Mouse (Mus musculus) stomach, postnatal 0 days (tissue): Measurements from ENCODE around the gene Slc27a4. TPM values are rescaled to one million over a fixed set of nuclear protein-coding genes. Genes with fewer than 3 reads are reported as not detected.
A peak's percentile ranks its signal among the peaks of the same experiment; 100 is the strongest.

Source experiments
- ATAC-seq: fragments of 200-750 bp; cut with Nextera tagmentation; 2 replicates; pipeline ENCODE4 v1.8.0; 2017; ENCODE audit not compliant: low FRiP score, low TSS enrichment
- DNase-seq: peaks from one replicate; pipeline ENCODE4 v3.0.0-alpha.2; 2016; ENCODE audit warnings: low spot score
- H3K27ac ChIP-seq: fragments of 300-500 bp; sonication (generic); replicated peaks from 2 replicates; pipeline ENCODE4 v1.5.1; 2014; ENCODE audit warnings: mild to moderate bottlenecking, control low read depth
- H3K27me3 ChIP-seq: fragments of 300-500 bp; sonication (generic); 2 replicates; pipeline ENCODE4 v1.6.1; 2014; ENCODE audit warnings: low read length; ENCODE audit not compliant: control insufficient read depth, insufficient read depth
- H3K36me3 ChIP-seq: fragments of 300-500 bp; sonication (generic); 2 replicates; pipeline ENCODE4 v1.6.1; 2014; ENCODE audit warnings: low read length, mixed read lengths; ENCODE audit not compliant: control insufficient read depth, insufficient read depth
- H3K4me1 ChIP-seq: fragments of 300-500 bp; sonication (generic); replicated peaks from 2 replicates; pipeline ENCODE4 v1.6.1; 2014; ENCODE audit warnings: antibody characterized with exemption; ENCODE audit not compliant: control insufficient read depth, insufficient read depth
- H3K4me2 ChIP-seq: fragments of 300-500 bp; sonication (generic); replicated peaks from 2 replicates; pipeline ENCODE4 v1.6.1; 2014; ENCODE audit warnings: low read depth, mild to moderate bottlenecking, control low read depth, moderate library complexity
- H3K4me3 ChIP-seq: fragments of 300-500 bp; sonication (generic); 2 replicates; pipeline ENCODE4 v1.5.1; 2014; ENCODE audit warnings: low read depth, low read length, control low read depth
- H3K9ac ChIP-seq: fragments of 300-500 bp; sonication (generic); 2 replicates; pipeline ENCODE4 v1.6.1; 2014; ENCODE audit warnings: mild to moderate bottlenecking, low read length, control low read depth, mixed read lengths
- H3K9me3 ChIP-seq: fragments of 300-500 bp; sonication (generic); 2 replicates; pipeline ENCODE4 v1.6.1; 2016; ENCODE audit warnings: low read length; ENCODE audit not compliant: control insufficient read depth
- CTCF ChIP-seq: IDR thresholded peaks from 2 replicates; pipeline ENCODE4 v1.5.1; 2016; ENCODE audit warnings: antibody characterized with exemption, low read depth, mild to moderate bottlenecking, moderate library complexity
- EP300 ChIP-seq: optimal IDR thresholded peaks from 2 replicates; pipeline ENCODE3; 2016; ENCODE audit warnings: antibody characterized with exemption
- WGBS: fragments of 180-500 bp; shearing (Covaris S2); extraction: QIAGEN DNeasy Blood & Tissue Kit; methylation state at CpG from one replicate; pipeline ENCODE4 v1.1.7; 2014; 5-methylcytosine and 5-hydroxymethylcytosine counted together
- polyA plus RNA-seq: library from polyadenylated mRNA; unstranded; fragments of >200 nt; fragmentation: Nextera tagmentation; extraction: Ambion mirVana; gene quantifications from 2 replicates; pipeline ENCODE4 v1.2.1, GENCODE M21; 2015

The Slc27a4 gene
- polyA plus RNA-seq, 1 experiment from 2014 or later: 34.0 TPM

DNA sequence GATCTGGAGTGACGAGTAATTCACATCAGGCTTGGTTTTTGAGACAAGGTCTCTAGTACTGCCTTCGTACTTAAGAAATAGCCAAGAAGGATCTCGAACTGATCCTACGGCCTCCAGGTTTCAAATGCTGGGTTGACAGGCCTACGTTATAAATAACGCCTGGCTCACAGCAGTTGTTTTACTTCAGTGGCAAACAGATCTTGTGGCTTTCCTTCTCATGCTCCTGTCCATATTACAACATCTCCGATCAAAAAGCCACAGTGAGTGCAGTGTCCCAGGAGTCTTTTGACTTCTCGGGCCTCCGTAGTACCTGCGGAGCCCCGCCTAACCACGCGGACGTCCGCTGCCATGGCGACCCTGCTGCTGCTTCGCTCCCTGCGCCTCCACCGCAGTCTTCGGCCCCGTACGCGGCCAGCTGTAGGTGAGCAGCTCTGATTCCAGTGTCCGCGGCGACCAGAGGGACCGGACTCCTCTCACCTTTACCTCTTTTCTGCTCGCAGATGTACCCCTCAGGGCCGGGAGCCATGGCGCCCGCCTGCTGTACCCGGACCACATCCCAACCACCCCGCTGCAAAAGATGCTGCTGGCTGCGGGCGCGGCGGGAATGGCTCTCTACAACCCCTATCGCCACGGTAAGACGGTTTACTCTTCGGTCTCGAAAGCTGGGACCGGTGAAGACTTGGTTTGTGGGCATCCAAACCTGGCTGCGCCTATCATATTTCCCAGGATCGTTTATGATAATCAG, 14.3 kb upstream of the Slc27a4 start, which contains the start of gene Trub2:
Gene Trub2, minus strand, starts transcription at position 566 of the 745 bp plus-strand sequence.
- H3K36me3 ChIP-seq: peaks cover 17% of the 10 kb centered on the region

GRCm38 (mm10) chr2:29792772-29793487, 9.5 kb upstream of the Slc27a4 start:
- ATAC-seq: peak; percentile 63
- Histone ChIP-seq H3K4me3 (no peak overlapping the region), H3K36me3 (peaks cover 4% of the 10 kb centered on the region), H3K4me2 (no peak overlapping the region), H3K9me3 (no peaks in the 10 kb centered on the region), H3K27me3 (no peaks in the 10 kb centered on the region), H3K27ac (0 out of 2 replicates have a peak overlapping the region, but pooled peaks have one; percentile 30), H3K9ac (no peak overlapping the region), H3K4me1 (no peaks in the 10 kb centered on the region)
- peak; percentile 33 for DNase-seq
- no peak for TF ChIP-seq CTCF
- TF ChIP-seq EP300: no peak
- 92% methylated on average over 2 of the region's 2 CpGs for WGBS

More for the DNA sequence above, 14.3 kb upstream of the Slc27a4 start, which contains the start of gene Trub2:
- Histone ChIP-seq H3K4me2 (peak within 1 kb of the TSS; percentile 95), H3K9me3 (no peaks in the 10 kb centered on the region), H3K27me3 (no peaks in the 10 kb centered on the region), H3K4me1 (no peaks in the 10 kb centered on the region), H3K4me3 (peak within 1 kb of the TSS; percentile 68), H3K27ac (peak within 1 kb of the TSS; percentile 81), H3K9ac (peak within 1 kb of the TSS; percentile 69)
- TF ChIP-seq CTCF (no peak), EP300 (no peak)
- under 1% methylated on average over 45 of the region's 45 CpGs for WGBS
- DNase-seq (peak; percentile 88), ATAC-seq (peak; percentile 87)

DNA sequence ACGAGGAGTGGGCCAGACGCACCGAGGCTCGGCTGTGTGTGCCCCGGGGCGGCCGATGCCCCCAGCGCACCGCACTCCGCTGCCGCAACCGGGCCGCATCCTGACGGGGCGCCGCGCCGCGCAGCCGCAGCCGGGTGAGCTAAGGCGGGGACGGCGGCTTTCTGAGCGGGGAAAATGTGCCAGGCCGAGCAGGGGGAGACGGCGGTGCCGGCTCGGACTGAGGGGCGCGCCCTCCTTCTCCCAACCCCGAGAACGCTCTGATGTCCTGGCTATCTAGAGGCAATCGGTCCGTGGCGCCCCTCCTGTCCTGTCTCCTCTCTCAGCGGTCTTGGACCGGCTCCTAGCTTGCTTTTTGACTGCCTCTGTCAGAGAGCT, 380 bp downstream of the Slc27a4 start:
- Histone ChIP-seq H3K9ac (peak overlapping the region; percentile 89), H3K27ac (peak overlapping the region; percentile 87), H3K27me3 (no peaks in the 10 kb centered on the region), H3K4me1 (peaks cover 2% of the 10 kb centered on the region; the same call in 1 of the 2 replicates), H3K4me3 (peak overlapping the region; percentile 84), H3K4me2 (peak overlapping the region; percentile 87), H3K9me3 (no peaks in the 10 kb centered on the region), H3K36me3 (peaks cover 18% of the 10 kb centered on the region)
- TF ChIP-seq CTCF (no peak), EP300 (no peak)
- no peak for DNase-seq
- ATAC-seq: no peak
- WGBS: under 1% methylated on average over 31 of the region's 39 CpGs

DNA sequence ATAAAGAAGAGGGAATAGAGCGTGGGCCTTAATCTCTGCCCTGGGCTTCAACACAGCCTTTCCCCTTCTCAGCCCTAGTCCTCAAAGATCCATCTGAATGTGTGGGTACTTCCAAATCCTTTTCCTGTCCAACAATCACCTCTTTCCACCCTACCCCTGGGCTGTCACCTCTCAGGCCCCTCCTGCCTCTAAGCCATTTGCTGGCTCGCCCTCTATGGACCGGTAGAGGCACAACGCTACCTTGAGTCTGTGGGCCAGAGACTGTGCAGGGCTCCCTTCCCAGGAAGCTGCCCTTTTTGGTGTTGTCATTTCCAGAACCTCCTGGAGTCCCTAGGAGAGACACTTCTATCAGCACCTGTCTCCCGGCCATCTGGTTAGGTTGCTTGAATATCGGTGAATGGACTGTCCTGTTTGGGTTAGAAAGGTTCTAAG, 982 bp downstream of the Slc27a4 start:
- ATAC-seq: peak; percentile 16; the same call in 1 of the 2 replicates
- Histone ChIP-seq H3K4me1 (peaks cover 2% of the 10 kb centered on the region; the same call in 1 of the 2 replicates), H3K4me3 (peak overlapping the region; percentile 84), H3K9me3 (no peaks in the 10 kb centered on the region), H3K36me3 (peaks cover 21% of the 10 kb centered on the region), H3K4me2 (peak overlapping the region; percentile 87), H3K27ac (peak overlapping the region; percentile 87; the same call in 1 of the 2 replicates), H3K27me3 (no peaks in the 10 kb centered on the region), H3K9ac (peak overlapping the region; percentile 89)
- TF ChIP-seq CTCF (peak; percentile 68), EP300 (no peak)
- DNase-seq: peak; percentile 62
- WGBS: 18% methylated on average over 6 of the region's 6 CpGs

DNA sequence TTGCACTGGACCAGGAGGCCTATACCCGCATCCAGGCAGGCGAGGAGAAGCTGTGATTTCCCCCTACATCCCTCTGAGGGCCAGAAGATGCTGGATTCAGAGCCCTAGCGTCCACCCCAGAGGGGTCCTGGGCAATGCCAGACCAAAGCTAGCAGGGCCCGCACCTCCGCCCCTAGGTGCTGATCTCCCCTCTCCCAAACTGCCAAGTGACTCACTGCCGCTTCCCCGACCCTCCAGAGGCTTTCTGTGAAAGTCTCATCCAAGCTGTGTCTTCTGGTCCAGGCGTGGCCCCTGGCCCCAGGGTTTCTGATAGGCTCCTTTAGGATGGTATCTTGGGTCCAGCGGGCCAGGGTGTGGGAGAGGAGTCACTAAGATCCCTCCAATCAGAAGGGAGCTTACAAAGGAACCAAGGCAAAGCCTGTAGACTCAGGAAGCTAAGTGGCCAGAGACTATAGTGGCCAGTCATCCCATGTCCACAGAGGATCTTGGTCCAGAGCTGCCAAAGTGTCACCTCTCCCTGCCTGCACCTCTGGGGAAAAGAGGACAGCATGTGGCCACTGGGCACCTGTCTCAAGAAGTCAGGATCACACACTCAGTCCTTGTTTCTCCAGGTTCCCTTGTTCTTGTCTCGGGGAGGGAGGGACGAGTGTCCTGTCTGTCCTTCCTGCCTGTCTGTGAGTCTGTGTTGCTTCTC, 13.4 kb downstream of the Slc27a4 start:
- Histone ChIP-seq H3K27me3 (no peaks in the 10 kb centered on the region), H3K36me3 (peaks cover 21% of the 10 kb centered on the region), H3K9me3 (no peaks in the 10 kb centered on the region), H3K27ac (0 out of 2 replicates have a peak overlapping the region, but pooled peaks have one; percentile 40), H3K4me1 (0 out of 2 replicates have a peak, but pooled peaks cover 2% of the 10 kb centered on the region), H3K9ac (no peak overlapping the region), H3K4me3 (no peak overlapping the region), H3K4me2 (no peak overlapping the region)
- TF ChIP-seq EP300: no peak
- no peak for TF ChIP-seq CTCF
- no peak for DNase-seq
- 81% methylated on average over 11 of the region's 11 CpGs for WGBS
- no peak for ATAC-seq
